Mouse (Mus musculus) fat pad, adult 2 months (tissue): Measurements from ENCODE around the gene Dqx1.

ENCODE experiments used
- DNase-seq: peaks from one replicate; pipeline ENCODE4 v3.0.0-alpha.2; 2011; ENCODE audit warnings: low read depth, low spot score; ENCODE audit errors: extremely low read depth

The Dqx1 gene

DNA sequence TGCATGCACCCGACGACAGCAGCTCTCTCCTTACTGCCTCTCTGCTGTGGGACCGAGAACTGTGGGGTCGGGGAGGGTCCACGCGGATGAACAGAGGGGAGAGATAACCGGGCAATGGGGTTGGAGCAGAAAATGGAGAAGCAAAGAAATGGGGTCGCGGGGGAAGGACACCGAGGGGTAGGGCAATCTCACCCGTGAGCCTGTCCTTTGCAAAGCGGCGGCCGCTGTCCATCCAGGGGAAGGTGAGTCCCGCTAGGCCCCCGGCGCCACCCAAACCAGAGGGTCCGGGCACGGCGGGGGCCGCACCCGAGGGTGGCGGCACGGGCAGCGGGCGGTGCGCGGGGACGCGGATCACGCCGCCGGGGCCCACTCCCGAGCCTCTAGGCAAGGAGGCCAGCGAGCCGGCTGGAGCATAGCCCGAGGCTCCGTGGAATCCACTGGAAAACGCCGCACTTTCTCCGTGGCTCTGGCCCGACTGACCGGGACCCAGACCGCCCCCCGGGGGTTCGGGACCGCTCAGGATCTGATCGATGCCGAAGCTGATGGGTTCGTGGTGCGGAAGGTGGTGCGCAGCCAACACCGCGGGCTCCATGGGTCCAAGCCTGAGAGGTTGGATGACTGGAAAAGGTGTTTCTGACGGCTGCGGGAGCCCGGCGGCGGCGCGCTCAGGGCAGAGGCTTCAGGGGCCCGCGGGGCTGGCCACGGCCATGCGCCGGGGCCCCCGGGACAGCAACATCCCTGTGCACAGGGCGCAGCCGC lies 12.0 kb downstream of the Dqx1 start:
- DNase-seq: no peak

DNA sequence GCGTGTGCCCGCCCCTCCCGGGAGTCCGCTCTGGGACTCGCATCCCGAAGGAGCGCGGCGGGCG lies 12.4 kb downstream of the Dqx1 start, which contains the start of gene Tlx2:
TSS of gene Tlx2 (minus strand) at position 47 of the 64 bp plus-strand sequence.
- no peak for DNase-seq

DNA sequence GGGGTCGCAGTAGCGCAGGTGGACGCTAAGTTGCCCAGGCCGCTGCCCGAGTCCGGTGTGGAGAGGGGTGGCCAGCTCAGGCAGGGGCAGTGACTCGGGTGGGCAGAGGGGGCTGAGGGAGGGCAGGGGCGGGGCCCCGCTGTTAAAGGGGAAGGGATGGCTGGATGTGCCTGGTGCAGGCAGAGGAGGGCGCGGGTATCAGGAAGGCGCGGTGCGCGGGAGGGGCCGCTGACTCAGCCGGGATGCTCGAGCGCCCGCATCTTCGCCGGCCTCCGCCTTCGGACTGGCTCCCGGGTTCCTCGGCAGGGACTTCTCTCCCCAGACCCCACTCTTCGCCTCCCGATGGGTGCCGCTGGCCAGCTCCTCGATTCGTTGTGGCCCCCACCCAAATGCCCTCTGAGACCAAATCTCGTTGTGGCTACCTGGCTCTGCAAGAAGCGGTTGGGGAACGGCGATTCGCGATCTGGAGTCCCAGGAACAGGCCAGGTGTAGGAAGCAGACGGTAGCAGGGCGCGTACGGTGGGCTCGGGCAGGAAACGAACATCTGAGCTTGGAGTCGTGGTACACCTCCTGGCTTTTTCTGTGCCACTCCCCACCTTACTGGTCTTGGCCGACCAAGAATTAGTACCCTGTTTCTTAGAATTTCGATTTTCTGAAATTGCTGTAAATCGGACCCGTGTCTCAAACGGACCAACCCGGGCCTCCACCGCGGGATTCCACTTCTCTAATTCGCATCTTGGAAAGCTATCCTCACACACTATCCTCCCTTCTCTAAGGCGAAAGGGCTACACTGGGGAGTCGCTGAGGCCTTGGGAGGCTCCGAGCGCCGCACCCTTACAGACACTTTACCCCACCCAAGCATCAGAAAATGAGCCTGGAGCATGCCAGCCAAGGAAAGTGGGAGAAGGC lies 12.9 kb downstream of the Dqx1 start:
- no peak for DNase-seq

DNA sequence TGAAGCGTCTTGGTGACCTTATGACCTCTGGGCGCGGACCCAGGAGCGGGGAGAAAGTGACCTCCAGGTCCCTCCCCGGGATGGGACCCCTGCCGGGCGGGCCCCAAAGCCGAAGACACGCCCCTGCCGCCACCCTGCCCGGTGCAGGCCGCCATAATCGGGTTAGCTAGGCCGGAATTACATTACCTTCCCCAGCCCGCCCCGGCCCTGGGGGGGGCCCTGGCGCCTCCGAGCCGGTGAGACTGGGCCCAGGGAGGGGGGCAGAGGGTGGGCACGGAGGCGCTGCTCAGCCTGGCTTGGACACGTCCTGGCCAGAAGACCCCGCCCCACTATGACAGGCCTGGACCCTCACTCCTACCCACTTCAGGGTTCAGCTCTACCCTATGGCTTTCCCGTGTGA lies 13.6 kb downstream of the Dqx1 start:
- no peak for DNase-seq

DNA sequence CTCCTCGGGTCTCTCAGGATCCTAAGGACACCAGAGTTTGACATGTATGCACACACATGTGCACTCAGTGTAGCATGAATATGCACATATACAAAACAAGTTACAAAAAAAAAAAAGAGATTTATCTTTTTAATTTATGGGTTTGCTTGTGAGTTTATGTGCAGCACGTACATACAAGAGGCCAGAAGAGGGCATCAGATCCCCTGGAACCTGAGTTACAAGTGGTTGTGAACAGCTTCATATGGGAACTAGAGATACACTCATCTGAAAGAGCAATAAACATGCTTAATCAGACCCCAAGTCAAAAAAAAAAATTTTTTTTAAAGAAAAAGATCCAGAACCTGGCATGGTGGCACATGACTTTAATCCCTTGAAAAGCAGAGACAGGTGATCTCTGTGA lies 17.3 kb downstream of the Dqx1 start:
- DNase-seq: no peak

DNA sequence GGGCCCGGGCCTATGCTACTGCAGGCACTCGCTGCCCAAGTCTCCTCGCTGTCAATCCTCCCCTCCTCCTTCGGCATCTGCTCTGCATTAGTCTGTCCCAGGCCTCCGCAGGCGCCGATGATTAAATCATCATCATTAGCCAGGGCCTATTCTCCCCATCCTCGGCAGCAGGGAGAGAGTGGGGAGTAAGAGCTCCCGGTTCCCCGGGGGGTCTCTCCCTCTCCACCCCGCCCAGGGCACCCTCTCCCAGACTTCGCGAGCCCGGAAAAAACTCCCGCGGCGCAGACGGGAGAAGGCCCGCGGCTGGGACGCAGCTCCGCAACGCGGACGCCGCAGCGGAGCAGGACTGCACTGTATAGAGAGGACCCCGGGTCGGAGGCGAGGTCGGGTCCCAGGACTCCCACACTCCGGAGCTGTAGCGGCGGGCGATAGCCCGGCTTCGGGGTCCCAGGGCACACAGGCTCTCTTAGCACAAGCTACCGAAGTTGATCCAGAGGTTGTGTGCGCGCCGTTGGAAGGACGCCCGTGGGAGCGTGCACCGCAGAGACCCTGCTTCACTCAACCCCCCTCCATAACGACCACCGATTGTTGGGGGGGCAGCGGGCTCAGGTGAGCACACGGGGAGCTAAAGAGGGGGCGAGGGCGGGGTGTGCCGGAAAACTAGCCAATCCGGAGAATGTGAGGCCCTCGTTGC lies 20.1 kb downstream of the Dqx1 start, which contains the start of gene Pcgf1:
TSS of gene Pcgf1 (plus strand) at position 240 of the 694 bp plus-strand sequence.
- no peak for DNase-seq

DNA sequence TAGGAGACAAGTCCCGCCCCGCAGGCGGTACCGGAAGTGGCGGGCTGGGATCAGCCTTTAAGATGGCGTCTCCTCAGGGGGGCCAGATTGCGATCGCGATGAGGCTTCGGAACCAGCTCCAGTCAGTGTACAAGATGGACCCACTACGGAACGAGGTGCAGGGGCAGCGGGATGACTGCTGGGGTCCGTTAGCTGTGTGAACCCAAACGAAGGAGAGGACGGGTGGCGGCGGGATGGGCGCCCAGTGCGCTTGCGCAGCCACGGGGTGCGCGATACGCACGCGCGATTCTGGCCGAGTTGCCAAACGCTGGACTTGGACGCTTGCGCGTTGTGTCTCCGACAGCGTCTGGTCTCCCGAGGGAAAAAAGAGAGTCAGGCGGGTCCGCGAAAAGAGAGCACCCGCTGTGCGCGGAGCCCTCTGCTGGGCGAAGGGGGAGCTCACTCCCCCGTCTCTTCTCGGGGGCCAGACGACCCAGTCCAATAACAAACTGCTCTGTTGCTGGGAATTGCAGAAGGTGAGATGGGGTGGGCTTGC lies 20.7 kb downstream of the Dqx1 start:
- no peak for DNase-seq

DNA sequence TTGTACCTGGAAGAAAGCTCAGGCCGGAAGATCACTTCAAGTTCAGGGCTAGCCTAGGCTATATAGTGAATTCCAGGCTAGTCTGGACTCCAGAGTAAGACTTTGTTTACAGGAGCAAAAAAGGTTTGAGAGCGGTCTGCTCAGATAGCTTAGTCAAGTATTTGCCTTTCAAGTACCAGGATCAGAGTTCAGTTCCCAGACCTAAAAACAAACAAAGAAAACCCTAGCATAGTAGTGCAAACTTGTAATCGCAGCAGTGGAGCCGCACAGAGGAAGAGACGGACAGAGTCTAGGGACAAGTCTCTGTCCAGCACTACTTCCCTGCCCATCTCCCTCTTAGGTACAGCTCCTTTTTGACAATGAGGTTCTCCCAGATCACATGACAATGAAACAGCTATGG lies 22.6 kb downstream of the Dqx1 start:
- DNase-seq: no peak

DNA sequence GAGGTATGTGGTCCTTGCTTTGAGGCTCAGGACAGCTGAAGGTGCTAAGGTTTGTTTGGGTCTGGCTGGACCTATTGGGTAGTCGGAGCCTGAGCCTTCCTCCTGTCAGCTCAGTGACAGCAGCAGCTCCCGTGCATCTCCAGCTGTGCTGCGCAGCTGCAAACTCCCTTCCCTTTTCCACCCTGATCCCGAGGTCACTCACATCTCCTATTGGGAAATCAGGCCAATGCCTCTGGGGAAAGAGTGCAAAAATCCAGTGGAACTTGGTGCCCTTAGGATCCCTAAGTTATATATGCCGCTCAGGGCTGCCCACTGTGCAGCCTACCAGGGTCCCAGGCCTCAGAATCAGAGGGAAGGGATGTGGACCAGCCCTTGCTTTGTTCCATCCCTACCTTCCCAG lies 25.9 kb downstream of the Dqx1 start:
- DNase-seq: no peak

DNA sequence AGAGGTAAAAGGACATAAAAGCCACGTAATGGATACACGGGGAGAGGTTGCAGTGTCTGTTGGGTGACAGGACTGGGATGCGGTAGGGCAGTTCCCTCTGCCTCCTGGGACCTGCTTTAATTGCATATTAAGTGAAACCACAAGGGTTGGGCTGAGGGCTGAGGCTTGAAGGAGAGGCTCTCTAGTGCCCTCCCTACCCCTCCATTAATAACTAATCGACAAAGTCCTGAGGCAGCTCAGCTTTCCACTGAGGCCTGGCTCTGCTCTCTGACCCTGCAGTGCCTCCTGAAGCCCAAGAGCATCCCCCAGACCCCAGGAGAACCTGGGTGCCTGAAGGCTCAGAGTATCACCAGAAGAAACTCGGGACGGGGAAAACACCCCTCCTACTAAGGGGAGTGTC lies 26.8 kb downstream of the Dqx1 start:
- no peak for DNase-seq

DNA sequence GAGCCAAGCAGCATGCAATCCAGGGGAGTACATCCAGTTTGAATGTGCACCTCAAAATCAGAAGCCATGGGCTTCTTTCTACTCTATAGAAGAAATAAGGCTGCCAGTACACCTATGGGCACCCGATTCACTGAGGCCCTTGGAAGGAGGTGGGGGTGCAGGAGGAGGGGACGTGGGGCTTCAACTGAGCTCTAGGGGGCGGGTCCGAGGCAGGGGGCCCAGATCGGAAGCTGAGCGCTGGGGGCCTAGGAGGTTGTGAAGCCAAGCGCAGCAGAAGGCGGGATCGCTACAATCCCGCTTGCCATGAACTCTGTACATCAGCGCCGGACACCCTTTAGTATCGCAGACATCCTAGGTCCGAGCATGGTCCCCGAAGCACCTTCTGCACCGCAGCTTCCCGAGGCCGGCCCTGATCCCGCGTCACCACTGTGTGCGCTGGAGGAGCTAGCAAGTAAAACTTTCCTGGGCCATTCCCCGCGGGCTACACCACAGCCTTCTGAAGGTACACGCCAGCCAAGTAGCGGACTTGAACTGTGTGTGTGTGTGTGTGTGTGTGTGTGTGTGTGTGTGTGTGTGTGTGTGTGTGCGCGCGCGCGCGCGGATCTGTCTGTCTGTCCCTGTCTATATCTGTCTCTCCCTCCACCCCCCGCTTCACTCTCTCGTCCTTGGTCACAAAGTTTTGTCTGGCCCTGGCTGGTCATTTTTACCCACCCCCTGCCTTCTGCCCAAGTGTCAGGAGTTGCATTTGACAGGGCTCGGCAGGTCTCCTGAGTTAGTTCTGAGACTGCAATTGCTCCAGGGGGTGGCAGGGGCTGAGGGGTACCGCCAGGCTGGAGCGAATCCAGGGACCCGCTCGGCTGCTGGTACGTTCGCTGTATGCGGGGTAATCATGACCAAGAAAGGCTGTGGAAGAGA lies 28.7 kb downstream of the Dqx1 start, which contains the start of gene Lbx2:
TSS of gene Lbx2 (plus strand) at position 247 of the 915 bp plus-strand sequence.
- no peak for DNase-seq

DNA sequence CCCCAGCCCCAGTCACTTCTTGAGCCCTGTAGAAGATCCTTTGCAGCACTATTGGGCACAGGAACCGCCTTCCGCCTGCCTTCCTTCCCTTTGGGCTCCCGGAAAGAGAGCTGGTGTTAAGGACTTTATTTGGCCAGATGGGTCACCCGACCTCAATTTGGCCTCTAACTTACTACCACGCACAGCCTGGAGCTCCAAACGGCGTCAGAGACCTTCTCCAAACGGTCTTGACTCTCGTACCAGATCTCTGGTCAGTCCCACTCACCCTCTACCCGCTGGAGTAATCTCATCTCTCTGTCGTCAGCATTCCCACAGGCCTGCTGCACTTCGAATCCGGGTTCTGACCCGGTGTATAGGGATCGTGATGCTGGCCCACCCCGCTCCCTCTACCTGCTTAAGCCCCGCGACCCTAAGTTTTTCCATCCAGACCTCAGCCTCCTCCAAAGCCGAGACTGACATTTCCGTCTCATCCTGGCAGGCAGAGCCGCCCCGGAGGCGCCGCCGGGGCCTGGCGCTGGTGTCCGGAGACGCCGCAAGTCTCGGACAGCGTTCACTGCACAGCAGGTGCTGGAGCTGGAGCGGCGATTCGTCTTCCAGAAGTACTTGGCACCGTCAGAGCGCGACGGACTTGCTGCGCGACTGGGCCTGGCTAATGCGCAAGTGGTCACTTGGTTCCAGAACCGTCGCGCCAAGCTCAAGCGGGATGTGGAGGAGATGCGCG lies 29.7 kb downstream of the Dqx1 start:
- DNase-seq: no peak

DNA sequence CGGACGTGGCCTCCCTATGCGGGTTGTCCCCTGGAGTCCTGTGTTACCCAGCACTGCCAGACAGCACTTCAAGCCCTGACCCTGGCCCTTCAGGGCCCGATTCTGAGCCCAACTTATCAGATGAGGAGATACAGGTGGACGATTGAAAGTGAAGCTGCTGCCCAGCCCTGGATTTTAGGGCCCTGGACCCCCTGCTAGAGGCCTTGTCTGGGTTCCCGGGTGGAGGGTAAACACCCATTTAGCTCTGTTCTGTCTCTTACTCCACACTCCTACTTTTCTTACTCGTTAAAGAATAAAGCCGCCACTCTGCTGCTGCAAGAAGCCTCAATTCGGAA lies 30.2 kb downstream of the Dqx1 start:
- no peak for DNase-seq

DNA sequence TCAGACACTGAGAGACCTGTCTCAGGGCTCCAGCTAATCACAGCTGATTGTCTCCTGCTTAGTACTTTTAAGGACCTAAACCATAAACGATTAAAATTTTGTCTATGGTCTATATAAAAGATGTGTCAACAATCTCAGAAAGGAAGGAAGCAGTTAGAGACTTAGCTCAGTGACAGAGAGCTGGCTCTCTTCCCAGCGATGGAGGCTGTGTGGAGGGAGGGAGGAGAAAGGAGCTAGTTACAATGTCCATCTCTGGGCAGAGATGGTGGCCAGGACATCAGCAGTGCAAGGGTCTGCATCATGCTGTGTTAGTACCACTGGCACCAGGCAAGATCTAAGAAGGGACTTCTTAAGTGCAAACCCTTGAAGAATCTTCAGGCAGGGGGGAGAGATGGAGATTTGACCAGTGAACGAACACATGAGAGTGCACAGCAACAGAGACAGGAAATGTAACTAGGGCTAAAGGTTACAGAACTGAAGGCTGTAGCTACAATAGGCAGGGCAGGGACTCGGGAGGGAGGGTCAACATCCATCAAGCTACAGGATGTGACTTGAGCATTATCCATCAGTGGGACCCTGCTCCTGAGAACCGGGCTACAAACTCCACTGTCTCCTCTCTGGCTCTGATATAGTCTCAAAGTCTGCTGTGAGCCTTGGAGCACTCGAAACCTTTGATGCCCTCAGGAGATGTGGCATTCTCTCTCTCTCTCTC lies 34.9 kb downstream of the Dqx1 start:
- DNase-seq: no peak

DNA sequence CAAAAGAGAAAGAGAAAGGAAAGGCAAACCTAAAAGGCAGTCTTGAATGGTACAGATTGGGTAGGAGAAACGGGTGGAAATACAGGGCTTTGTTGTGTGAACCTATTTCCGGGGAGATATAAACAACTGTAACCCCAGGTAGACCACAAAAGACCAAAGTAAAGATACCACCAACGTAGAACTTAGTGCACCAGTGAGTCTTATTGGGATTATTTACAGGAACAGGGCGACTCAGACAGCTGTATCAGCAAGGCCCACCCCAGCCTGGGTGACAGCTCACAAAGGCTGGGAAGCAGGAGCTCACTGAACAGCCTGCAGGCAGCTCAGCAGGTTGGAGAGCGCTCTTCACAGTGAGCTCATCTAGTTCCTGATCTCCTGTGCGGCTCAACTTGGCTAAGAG lies 38.3 kb downstream of the Dqx1 start:
- no peak for DNase-seq

DNA sequence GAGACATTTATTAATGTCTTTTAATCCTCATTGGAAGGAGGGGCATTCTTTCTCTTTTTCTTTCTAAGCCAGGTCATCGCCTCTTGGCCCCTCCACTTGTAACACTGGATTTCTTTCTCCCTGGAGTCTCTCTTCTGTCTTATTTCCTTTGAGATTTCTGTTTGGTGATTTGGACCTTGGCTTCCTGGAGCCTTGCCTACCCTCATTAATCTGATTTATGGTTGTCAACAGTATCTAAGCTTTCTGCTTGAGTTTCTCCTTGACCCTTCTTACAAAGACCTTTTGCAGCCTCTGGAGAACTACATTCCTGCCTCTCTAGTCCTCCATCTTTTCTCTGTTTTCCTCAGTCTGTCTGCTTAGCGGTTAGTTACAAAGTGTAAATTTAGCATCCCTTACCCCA lies 40.8 kb downstream of the Dqx1 start:
- DNase-seq: no peak

DNA sequence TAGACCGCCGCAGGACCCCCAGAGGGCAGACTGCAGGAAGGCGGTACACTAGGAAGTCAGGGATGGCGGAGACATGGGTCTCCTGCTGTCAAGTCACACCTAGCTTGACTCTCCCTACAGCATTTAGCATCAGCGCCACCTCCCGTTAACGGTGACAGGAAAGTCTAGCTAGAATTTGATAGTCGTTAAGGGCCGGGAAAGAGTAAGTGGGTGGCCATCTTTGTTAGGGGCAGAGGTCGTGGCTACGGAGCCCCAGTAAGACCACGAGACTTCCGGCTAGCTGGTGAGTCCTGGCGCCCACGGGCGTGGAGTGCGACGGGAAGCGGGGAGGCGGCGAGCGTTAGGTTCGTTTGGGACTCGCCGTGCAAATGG lies 43.7 kb downstream of the Dqx1 start, which contains the start of the genes Ccdc142 and Gm42688:
TSS of gene Ccdc142 (plus strand) at position 286 of the 372 bp plus-strand sequence.
TSS of gene Gm42688 (plus strand) at position 302 of the 372 bp plus-strand sequence.
- peak; percentile 50 for DNase-seq

DNA sequence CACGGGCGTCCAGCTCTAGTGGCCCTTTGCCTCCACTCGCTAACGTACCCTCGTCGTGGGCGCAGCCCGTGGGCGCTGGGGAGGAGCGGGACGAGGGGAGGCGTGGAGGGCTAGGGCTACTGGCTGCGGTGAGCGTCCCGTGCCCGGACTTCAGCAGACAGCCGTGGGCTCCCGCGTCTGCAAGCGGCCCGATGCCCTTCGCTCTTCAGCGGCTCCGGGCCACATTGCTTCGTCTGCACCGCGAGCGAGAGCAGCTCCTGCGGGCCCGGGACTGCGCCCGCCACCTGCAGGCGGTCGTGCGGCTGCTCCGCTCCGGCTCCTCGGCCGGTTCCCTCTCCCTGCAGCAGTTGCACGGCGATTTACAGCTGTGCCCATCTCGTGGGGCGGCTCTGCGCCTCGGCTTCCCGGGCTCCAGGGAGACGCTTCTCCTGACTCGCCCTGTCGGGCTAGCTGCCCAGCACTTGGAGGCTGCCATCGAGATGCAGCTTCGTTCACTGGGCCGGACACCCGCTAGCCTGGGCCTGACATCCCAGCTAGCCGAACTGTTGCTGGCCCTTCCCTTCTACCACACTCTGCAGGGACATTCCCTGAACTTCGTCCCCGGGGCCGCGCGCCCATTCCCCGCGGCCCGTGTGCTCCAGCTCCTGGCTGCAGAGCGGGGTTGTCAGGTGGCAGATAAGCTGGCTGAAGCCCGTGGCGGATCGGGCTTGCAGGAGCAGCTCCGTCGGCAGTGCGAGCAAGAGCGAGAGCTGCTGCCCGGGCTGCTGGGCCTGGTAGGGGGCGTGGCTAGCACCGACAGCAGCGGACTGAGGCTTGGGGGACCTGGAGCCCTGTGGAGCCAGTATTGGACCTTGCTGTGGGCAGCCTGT lies 44.3 kb downstream of the Dqx1 start:
- DNase-seq: no peak
